Mouse (Mus musculus) spleen, adult 2 months (tissue): ENCODE results near the gene Nrarp.

Experiments
- CTCF ChIP-seq: fragments of 200-500 bp; IDR thresholded peaks from 2 replicates; pipeline ENCODE4 v1.5.1; 2011; ENCODE audit warnings: mild to moderate bottlenecking, inconsistent platforms; ENCODE audit not compliant: insufficient read depth, insufficient read length, insufficient replicate concordance; ENCODE audit errors: extremely low read depth
- POLR2A ChIP-seq: fragments of 200-500 bp; IDR thresholded peaks from 2 replicates; pipeline ENCODE4 v1.6.1; 2011; ENCODE audit warnings: low read depth, low read length, inconsistent platforms

DNA sequence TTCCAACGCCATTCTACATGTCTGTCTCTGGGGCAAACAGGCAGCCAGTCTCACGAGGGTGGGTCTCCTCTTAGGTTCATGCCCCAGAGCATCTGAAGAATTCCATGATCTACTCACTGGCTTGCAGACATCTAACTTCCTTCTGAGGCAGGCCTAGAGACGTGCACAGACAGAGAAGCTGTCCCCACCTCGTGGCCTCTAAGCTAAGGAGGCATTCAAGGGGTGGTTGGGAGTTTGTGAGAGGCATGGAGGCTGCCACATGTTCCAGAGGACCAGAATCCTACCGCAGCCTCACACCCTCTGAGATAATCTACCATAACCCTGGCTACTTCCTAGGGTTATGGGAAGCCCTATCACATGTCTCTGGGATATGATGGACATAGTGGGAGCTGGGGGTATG lies 13.4 kb downstream of the Nrarp start:
- no peak for TF ChIP-seq POLR2A
- no peak for TF ChIP-seq CTCF
